Mouse (Mus musculus) spleen, embryonic (tissue): Measurements from ENCODE around the gene Kif21b.

Experiments used
- CTCF ChIA-PET: fragments of 350-600 bp; sonication (Branson Sonifier 250); formaldehyde crosslinking; loops from one replicate; lab custom pipeline; 2022; lab: Charles Lee

Gene Kif21b

DNA sequence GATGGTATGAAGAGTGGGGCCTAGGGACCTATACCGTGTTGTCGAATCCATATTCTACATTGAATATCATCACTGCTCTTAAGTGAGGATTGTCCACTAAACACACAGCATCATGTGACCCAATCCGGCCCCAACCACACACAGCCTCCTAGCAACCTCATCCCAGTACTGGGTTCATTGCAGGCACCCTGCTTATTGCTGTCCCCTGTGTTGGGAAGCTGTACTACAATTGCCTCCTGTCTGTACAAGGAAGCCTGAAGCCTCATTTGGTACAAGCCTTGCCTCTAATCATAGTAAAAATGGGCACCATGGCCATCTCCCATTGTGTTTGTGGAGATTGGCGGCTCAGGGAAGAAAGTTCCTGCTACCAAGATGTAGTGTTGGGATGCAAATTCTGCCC is 25.1 kb downstream of the Kif21b start:
- CTCF ChIA-PET: no interaction called here

DNA sequence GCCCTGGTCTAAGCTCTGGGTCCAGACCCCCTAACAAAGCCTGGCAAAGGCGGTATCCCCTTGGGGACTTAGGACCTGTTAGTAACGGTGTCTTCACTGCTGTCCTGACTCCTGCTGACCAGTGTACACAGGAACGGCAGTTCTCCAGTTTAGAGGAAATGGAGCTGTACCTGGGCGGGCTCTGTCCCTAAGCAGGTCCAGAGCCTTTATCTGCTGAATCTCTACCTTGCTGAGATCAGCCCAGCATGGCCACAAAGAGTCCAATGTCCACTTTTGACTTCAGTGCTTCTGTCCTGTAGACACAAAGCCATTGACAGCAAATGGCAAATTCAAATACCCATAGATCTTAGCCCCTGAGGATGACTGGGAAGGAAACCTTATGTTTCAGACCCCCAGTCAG is 25.8 kb downstream of the Kif21b start:
- CTCF ChIA-PET: interaction anchor here (0.6 kb wide), 2 partner anchors 12 to 113 kb away, joined by 3 to 5 read pairs; no protein-coding TSS in a partner anchor

DNA sequence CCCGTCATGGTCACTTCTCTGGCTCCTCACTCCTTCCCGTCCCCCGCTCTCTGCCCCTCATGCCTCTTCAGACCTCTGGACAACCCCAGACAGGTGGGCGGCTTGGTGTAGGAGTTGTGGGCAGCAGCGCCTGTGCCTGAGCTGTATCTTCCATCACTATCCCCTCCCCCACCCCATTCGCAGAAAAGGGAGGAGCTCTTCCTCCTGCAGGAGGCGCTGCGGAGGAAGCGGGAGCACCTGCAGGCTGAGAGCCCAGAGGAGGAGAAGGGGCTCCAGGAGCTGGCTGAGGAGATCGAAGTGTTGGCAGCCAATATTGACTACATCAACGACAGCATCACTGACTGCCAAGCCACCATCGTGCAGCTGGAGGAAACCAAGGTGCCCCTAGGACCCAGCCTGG is 28.6 kb downstream of the Kif21b start:
- CTCF ChIA-PET: no interaction called here

DNA sequence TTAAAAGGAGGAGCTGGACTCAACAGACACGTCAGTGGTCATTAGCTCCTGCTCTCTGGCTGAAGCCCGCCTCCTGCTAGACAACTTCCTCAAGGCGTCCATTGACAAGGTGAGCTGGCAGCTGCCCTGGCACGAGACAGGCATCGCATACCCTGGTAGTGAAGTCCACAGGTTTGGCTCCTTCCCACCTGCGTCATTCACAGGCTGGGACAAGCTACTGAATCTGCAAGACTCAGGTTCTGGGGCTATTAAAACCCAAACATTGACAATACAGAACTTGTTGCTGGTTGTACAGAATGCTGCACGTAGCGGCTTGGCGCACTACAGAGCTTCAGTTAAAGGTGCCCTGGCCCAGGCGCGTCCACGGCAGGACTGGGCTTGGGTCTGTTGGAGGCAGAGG is 29.1 kb downstream of the Kif21b start:
- CTCF ChIA-PET: no interaction called here

DNA sequence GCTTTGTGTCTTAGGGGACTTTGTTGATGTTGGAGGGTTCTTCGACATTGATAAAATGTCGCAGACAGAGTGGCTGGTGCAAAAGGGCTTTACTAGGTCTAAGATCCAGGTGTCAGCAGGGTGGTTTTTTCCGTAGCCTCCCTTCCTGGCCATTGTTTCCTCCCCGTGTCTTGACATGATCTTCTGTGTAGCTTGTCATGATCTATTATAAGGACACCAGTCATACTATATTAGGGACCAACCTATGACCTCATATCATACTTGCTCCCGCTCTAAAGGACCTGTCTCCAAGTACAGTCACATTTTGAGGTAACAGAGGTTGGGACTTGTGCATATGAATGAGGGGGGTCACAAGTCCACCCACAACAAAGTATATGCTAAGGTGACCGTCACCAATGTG is 29.7 kb downstream of the Kif21b start:
- CTCF ChIA-PET: no interaction called here

DNA sequence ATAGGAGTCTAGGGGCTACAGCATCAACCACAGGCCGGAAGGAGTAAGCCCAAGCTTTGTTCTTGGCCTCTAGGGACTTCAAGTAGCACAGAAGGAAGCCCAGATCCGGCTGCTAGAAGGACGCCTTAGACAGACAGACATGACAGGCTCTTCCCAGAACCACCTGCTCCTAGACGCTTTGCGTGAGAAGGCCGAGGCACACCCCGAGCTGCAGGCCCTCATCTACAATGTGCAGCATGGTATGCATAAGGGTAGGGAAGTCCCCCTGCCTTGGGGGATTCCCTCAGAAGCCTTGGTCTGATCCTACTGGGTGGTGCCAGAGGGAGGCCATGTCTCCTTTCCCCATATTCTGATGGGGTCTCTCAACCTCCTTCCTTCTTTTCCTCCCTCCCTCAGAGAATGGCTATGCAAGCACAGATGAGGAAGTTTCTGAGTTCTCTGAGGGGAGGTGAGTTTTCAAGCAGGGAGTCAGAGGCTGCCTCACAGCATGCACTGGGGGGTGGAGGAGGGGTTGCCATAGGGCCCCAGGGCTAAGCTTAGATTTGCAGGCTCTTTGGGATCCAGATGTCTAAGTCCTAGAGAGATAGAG is 30.2 kb downstream of the Kif21b start:
- CTCF ChIA-PET: no interaction called here

DNA sequence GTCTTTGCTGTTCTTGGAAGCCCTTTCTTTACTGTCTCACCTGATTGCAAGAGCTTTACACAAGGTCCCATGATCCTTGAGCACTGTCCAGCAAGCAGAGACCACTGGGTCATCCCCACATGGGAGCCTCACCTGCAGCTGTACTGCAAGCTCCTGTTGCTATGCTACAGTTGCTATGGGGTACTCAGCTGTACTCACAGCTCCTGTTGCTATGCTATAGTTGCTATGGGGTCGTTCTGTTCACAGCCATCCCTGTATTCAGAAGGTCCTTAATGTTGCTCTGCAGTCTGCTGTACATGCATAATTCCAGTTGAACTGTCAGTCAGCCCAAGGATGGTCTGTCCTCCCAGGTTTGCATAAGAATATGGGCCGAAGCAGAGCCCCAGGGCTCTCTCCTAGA is 34.2 kb downstream of the Kif21b start:
- CTCF ChIA-PET: interaction anchor here (0.9 kb wide), 1 partner anchor 23 kb away, joined by 3 read pairs; no protein-coding TSS in a partner anchor

DNA sequence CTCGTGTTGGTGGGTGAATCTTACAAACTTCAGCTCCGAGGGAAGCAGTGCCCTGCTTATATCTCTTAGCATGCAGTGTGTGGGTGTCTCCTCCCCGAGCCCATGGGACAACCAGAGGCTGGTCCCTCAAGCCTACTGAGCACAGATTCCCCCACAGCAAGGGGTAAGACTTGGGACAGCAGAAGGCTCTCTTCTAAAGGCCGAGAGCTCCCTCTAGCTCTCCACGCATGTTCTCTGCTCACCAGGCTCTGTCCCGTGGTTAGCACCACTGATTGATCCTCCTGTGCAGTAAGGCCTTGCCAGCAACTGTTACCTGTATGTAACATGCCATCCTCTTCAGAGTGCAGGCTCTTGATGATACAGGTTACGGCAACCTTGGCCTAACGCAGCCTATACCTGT is 36.5 kb downstream of the Kif21b start:
- CTCF ChIA-PET: interaction anchor here (0.5 to 0.7 kb wide), 3 partner anchors 37 to 260 kb away, joined by 3 to 4 read pairs (median 3); no protein-coding TSS in a partner anchor

DNA sequence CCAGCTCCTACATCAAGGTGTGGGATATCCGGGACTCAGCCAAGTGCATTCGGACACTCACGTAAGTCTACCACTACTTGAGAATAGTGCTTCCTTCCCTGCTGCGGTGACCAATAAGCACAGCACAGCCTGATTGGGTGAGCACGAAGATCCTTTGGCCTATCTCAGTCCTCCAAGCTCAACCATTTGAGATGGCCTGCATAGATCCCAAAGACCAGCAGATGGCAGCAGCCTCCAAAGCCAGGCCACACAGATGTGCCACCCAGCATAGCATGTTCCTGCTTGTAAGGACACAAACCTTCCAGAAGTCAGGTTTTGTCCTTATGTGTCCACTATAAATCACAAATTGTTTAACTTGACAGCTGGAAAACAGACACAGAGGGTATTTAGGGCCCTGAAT is 38.9 kb downstream of the Kif21b start:
- CTCF ChIA-PET: interaction anchor here (1.4 kb wide), 1 partner anchor 27 kb away, joined by 3 read pairs; no protein-coding TSS in a partner anchor

DNA sequence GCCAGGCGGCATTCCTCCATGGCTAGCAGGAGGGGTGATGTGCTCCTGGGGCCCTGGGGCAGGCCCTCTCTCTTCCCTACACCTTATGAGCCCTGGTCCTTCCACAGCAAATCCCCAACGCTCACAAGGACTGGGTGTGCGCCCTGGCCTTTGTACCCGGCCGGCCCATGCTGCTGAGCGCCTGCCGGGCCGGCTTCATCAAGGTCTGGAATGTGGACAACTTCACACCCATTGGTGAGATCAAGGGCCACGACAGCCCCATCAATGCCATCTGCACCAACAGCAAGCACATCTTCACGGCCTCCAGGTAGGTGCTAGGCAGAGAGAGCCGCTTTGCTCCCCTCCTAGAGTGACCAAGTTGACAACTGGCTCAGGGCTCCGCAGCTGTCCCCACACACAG is 41.5 kb downstream of the Kif21b start:
- CTCF ChIA-PET: no interaction called here

DNA sequence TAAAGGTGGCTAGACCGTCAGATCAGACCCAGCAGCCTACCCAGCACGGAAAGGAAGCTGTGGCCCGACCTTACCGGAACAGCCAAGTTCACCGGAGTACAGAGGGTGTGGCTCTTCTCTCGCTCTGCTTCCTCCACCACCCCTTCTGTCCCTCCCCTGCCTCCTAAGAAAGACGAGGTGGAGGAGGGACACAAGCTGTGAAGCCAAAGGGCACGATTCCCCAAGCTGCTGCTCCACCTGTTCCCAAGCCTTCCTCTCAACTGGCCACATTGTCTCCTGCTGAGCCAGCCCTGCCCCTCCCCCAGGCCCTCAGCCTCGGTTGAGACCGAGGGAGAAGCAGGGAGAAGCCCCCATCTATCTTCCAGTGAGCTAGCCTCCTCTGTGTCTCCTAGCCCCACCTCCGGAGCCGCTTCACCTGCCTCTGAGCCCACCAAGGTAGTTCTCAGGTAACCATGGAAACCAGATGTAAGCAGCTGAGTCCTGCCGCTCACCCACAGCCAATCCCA is 43.0 kb downstream of the Kif21b start:
- CTCF ChIA-PET: interaction anchor here (1.0 to 1.1 kb wide), 2 partner anchors 18 to 36 kb away, joined by 3 to 5 read pairs; no protein-coding TSS in a partner anchor

DNA sequence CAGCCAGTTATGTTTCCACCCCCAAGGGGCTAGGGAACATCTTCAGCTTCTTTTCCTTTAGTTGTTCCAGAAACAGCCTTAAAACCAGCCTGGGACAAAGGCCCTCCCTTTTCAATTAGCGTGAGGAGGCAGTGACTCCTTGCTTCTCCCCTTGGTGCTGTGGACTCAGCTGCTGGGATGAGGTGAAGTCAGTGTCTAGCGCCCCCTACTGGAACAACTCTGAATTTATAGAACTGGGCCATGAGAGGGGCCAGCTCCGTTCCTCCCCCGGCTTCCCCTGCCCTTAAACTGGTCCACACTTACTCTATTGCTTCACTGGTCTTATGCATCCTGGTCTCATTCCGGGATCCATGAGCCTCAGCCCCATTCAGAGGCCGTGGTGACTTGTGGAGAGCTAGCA is 44.0 kb downstream of the Kif21b start:
- CTCF ChIA-PET: interaction anchor here (0.6 to 1.2 kb wide), 6 partner anchors 20 to 71 kb away, joined by 3 to 8 read pairs (median 5); no protein-coding TSS in a partner anchor

DNA sequence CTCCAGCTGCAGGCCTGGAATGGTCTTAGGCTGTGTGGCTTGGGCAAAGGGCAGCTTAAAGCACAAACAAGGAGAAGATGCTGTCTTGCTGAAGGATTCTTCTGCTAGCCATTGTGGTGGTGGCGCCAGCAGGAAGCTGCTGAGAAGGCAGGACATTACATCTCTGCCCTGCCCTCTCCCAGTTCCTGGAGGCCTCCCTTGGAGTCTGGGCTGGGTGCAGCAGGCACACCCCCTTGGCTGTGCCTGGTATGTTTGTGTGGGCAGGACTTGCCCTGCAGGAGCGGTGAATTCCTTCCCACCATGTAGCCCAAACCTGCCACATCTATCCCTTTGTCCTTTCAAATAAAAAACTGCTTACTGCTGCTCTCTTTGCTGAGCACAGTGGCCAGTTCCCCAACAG is 45.9 kb downstream of the Kif21b start:
- CTCF ChIA-PET: interaction anchor here (0.6 kb wide), 1 partner anchor 173 kb away, joined by 8 read pairs; no protein-coding TSS in a partner anchor

DNA sequence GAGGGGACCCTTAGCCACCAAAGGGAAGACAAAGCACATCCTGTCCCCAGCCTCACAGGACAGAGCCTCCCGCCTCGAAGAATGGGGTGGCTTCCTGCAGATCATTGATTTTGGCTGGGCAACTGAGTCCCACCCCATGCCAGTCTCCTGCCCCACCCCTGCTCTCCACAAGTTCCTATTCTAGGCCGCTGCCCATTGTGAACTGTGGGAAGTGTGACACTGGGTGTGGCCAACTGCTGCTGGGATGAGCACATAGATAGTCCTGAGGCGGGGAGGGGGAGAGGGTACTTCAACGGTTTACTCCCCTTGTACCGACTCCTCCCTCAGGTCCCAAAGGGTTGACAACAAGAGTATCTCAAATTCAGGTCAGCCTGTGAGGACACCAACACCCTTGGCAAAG is 47.6 kb downstream of the Kif21b start:
- CTCF ChIA-PET: no interaction called here

DNA sequence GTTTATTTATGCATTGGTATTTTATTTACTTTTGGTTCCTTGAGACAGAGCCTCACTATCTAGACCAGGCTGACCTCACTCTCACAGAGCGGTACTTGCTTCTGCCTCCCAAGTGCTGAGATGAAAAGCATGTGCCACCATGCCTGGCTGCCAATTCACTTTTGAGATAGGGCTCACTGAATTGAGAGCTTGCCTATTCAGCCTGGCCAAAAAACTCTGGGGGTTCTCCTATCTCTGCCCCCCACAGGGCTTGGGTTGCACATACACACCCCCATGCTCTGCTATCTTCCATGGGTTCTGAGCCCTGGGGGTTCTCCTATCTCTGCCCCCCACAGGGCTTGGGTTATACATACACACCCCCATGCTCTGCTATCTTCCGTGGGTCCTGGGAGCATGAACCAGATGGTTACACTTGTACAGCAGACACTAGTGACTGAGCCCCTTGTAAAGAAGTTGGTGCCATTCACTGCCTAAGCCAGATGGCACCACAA is 48.4 kb downstream of the Kif21b start:
- CTCF ChIA-PET: no interaction called here

DNA sequence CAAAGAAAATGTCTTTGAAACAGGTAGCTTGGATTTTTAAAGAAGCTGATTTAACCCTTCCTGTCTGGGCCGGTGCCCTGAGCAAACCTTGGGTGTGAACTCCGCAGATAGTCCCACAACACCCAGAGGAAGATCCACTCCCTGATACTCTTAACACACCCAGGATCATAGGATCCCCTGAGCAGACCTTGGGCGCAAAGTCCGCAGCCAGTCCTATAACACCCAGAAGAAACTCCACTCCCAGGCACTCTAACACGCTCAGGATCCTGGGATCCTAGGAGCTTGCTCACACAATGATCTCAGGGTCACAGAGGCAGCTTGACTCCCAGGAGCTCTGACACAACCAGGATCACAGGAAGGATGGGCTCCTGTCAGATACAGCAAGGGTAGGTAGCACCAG is 58.8 kb downstream of the Kif21b start:
- CTCF ChIA-PET: no interaction called here

DNA sequence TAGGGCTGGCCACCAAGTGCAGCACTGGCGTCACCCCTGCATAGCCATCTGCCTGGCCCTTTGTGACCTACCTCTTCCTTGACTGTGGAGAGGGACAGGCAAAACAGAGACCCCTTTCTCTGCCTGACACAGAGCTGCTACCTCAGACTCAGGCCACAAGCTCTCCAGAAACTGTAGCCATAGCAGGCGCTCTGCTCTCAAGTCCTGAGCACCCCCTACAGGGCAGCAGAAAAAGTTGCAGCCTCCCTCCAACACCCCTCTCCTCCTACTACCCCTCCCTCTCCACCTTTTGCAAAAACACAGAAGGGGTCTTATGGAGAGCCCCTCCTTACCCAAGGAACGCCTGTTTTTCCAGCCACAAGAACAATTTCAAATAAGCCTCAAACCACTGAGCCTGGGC is 81.6 kb downstream of the Kif21b start, which contains the start of gene Mroh3:
TSS of gene Mroh3 (minus strand) at position 26 of the 400 bp plus-strand sequence.
- CTCF ChIA-PET: interaction anchor here (0.6 to 1.2 kb wide), 4 partner anchors 14 to 100 kb away, joined by 3 to 17 read pairs (median 6); no protein-coding TSS in a partner anchor

DNA sequence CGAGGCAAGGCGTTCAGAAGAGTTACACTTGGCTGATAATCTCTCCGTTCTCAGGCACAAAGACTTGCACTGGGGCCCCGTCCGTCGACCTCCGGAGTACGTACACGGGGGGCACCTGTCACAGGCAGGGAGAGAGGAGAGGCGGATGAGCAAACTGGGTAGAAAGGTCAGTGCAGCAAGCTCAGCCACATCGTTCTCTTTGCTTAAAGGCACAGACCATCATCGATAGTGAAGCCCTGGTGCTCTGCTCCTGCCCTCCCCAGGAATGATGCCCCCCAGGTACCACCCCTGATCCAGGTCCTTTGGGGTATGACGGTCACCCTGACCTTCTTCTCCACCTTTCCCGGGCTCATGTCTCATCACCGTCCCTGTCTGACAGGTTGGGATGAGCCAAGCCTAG is 83.1 kb downstream of the Kif21b start:
- CTCF ChIA-PET: no interaction called here

DNA sequence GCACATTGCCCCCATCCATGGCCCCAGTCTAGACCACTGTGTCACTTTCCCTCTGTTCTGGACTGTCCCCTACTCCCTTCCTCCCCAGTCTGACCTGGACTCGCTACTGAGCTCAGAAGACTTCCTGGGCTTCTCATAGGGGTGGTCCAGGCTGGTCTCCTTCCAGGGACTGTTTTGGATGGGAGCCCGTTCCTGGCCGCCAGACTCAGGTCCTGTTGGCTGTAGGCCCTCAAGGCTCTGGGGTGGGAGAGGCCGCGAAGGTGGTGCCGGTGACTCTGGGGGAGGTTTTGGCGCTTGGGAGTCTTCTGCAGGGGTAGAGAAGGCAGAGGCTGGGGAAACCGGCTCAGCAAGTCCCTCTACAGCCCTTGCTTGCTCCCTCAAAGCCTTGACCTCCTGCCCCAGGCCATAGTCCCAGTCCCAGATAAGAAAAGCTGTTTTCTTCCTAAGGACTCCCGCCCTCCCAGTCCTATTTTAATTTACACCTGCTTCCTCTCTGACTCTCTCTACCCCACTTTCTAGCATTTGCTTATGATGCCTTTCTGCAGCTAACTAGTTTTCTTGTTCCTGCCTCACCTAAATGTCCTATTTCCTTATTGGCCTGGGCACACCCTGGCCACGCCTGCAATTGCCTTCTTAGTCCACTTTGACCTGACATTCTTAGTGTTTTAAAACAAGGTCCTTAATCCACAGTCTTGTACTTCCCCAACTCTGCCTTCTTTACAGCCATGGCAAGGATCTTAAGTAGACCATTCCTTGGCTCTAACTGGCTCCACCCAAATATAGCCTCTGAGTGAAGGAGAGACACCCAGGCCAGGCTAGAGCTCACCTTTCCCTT is 89.1 kb downstream of the Kif21b start:
- CTCF ChIA-PET: no interaction called here

DNA sequence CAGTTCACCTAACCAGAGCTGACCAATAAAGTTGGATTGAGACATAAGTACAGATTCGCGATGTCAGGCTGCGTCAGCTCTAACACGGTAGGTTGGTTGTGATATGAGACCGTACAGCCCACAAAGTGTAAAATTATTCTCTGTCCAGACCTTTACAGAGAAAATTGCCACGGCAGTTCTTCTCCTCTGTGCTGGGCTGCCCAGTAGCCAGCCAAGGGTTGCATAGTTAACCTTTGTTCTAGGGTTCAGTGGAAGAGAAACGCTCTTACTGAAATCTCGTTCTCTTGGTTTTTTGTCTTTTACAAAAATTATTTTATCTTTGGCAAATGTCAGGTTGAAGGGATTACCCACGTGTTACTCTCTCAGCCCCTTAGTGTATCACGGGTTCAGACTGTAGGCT is 91.2 kb downstream of the Kif21b start:
- CTCF ChIA-PET: no interaction called here

DNA sequence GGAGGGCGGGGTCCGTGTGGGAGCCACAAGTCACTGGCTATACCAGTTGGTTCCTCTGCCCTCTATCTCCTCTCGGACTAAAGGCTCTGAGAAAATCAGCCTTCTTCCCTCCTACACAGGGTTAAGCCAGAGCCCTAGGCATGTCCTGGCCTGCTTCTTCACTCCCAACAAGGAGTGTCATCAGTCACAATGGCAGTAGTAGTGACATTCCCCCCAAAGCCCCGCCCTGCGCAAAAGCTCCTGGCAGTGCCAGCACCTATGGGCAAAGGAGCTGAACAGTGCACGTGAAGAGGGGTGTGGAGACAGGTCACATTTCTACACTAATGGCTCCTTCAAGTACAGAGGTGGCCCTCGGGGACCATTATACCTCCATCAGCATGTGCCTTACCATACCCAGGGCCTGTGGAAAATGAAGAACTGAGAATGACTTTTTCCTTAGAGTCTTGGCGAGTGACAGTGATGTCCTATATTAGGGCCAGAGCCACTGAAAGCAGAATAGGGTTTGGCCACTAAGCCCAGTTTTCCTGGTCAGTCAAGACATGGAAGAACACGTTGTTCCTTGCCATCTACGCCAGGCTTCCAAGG is 92.7 kb downstream of the Kif21b start:
- CTCF ChIA-PET: no interaction called here

DNA sequence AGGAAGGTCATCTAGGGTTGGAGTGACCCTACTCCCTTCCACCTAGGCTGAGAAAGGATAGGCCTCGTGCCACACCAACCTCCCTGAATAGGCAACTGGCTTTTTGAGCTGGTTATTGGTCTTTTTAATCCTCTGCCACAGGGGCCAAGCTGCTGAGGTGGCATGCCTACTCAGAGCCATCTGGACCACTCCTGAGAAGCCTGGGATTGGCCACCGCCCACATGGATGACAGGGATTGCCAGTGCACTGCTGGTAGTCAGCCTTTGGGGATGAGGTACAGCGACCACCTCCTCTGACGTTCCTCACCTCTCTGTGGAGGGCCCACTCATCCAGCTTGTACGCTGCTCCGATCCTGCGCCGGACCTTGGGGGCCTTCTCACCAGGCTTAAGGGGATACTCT is 94.7 kb downstream of the Kif21b start:
- CTCF ChIA-PET: no interaction called here
